Mouse (Mus musculus) cerebellum, postnatal 4 days (tissue): ENCODE data around the gene Lmntd1.

ENCODE experiments used
- DNase-seq, 2 experiments: peaks; one replicate each; pipeline ENCODE4 v3.0.0; 2022; ENCODE audit warnings: low spot score in 2 of 2, mixed read lengths in 1 of 2

Gene Lmntd1

GRCm38 (mm10) chr6:145614219-145614618 lies at the start of gene Lmntd1:
Lmntd1 (minus strand) TSS chr6:145614319.
- no peak for DNase-seq

GRCm38 (mm10) chr6:145660943-145661342 lies 46.8 kb upstream of the Lmntd1 start:
- no peak for DNase-seq

- no peak for DNase-seq
These were observed 45.0 kb upstream of the Lmntd1 start for GRCm38 (mm10) chr6:145659116-145659515.

- no peak for DNase-seq
These were observed 42.8 kb upstream of the Lmntd1 start for GRCm38 (mm10) chr6:145656740-145657591.

- DNase-seq: no peak
These were observed 41.6 kb upstream of the Lmntd1 start for GRCm38 (mm10) chr6:145655678-145656077.

- no peak for DNase-seq
These were observed 40.1 kb upstream of the Lmntd1 start for GRCm38 (mm10) chr6:145654062-145654836.

GRCm38 (mm10) chr6:145653626-145654025 lies 39.5 kb upstream of the Lmntd1 start:
- DNase-seq: no peak

GRCm38 (mm10) chr6:145652986-145653385 lies 38.9 kb upstream of the Lmntd1 start:
- no peak for DNase-seq

GRCm38 (mm10) chr6:145651976-145652375 lies 37.9 kb upstream of the Lmntd1 start:
- DNase-seq: no peak

GRCm38 (mm10) chr6:145640971-145641506 lies 26.9 kb upstream of the Lmntd1 start:
- no peak for DNase-seq

- no peak for DNase-seq
These were observed 24.1 kb upstream of the Lmntd1 start for GRCm38 (mm10) chr6:145638248-145638647.

- no peak for DNase-seq
These were observed 22.6 kb upstream of the Lmntd1 start for GRCm38 (mm10) chr6:145636682-145637081.

- DNase-seq: no peak
These were observed 20.3 kb upstream of the Lmntd1 start for GRCm38 (mm10) chr6:145634454-145634853.

- DNase-seq: no peak
These were observed 16.1 kb upstream of the Lmntd1 start for GRCm38 (mm10) chr6:145630269-145630668.

- no peak for DNase-seq
These were observed 9.0 kb upstream of the Lmntd1 start for GRCm38 (mm10) chr6:145623141-145623540.

- no peak for DNase-seq
These were observed 2.5 kb upstream of the Lmntd1 start for GRCm38 (mm10) chr6:145616402-145617229.

- DNase-seq: no peak
These were observed 1.6 kb upstream of the Lmntd1 start, which contains the start of gene Tuba3b for GRCm38 (mm10) chr6:145615666-145616210. Tuba3b (plus strand) TSS chr6:145615757.

GRCm38 (mm10) chr6:145612611-145613010 lies 1.5 kb downstream of the Lmntd1 start:
- DNase-seq: no peak

- no peak for DNase-seq
These were observed 3.2 kb downstream of the Lmntd1 start for GRCm38 (mm10) chr6:145610901-145611300.

GRCm38 (mm10) chr6:145608693-145609092 lies 5.4 kb downstream of the Lmntd1 start:
- DNase-seq: no peak

GRCm38 (mm10) chr6:145607746-145608145 lies 6.4 kb downstream of the Lmntd1 start:
- DNase-seq: no peak
